Mouse (Mus musculus): ENCODE results near the gene Fgf6. TPM values are rescaled to one million over a fixed set of nuclear protein-coding genes. Genes with fewer than 3 reads are reported as not detected.

The Fgf6 gene
- polyA plus RNA-seq, 1 experiment from 2014 or later = not detected

Other genes with a start within 250 kb of the Fgf6 start
- 157 and 165 TPM in 2 replicates for gene Ndufa9, start 166.4 kb upstream of the Fgf6 start, polyA plus RNA-seq (2016; fragmentation: Nextera tagmentation; extraction: Ambion mirVana)
- 0.06 and 0.16 TPM in 2 replicates for gene Akap3, start 162.5 kb upstream of the Fgf6 start, polyA plus RNA-seq (2016; fragmentation: Nextera tagmentation; extraction: Ambion mirVana)
- gene Dyrk4, start 93.7 kb upstream of the Fgf6 start, polyA plus RNA-seq (2016; fragmentation: Nextera tagmentation; extraction: Ambion mirVana) = not detected in 2 replicates
- 56.2 and 56.7 TPM in 2 replicates for gene Rad51ap1, start 76.0 kb upstream of the Fgf6 start, polyA plus RNA-seq (2016; fragmentation: Nextera tagmentation; extraction: Ambion mirVana)
- gene D6Wsu163e, start 75.6 kb upstream of the Fgf6 start, polyA plus RNA-seq (2016; fragmentation: Nextera tagmentation; extraction: Ambion mirVana) = 20.2 and 24.7 TPM in 2 replicates
- not detected in 2 replicates for gene Fgf23, start 57.3 kb downstream of the Fgf6 start, polyA plus RNA-seq (2016; fragmentation: Nextera tagmentation; extraction: Ambion mirVana)
- gene Tigar, start 94.0 kb downstream of the Fgf6 start, polyA plus RNA-seq (2016; fragmentation: Nextera tagmentation; extraction: Ambion mirVana) = 8.9 and 9.2 TPM in 2 replicates
- 1,089 and 1,182 TPM in 2 replicates for gene Ccnd2, start 136.6 kb downstream of the Fgf6 start, polyA plus RNA-seq (2016; fragmentation: Nextera tagmentation; extraction: Ambion mirVana)